Mouse (Mus musculus) liver, adult 2 months (tissue): ENCODE results near the gene Abca7. TPM values are rescaled to one million over a fixed set of nuclear protein-coding genes. Genes with fewer than 3 reads are reported as not detected.
A peak's percentile ranks its signal among the peaks of the same experiment; 100 is the strongest.

ENCODE experiments used
- DNase-seq: peaks from one replicate; pipeline ENCODE4 v3.0.0-alpha.2; 2011; ENCODE audit warnings: low read depth, low spot score; ENCODE audit errors: extremely low read depth
- H3K27ac ChIP-seq: fragments of 200-500 bp; replicated peaks from 2 replicates; pipeline ENCODE4 v1.5.1; 2012; ENCODE audit warnings: low read depth, mild to moderate bottlenecking, control low read depth, inconsistent platforms, low read length; ENCODE audit not compliant: insufficient read depth
- H3K27me3 ChIP-seq: fragments of 200-500 bp; 2 replicates; pipeline ENCODE4 v1.6.1; 2012; ENCODE audit warnings: mild to moderate bottlenecking, moderate library complexity, low read length, inconsistent platforms; ENCODE audit not compliant: control insufficient read depth, insufficient read depth
- H3K36me3 ChIP-seq: fragments of 200-500 bp; 2 replicates; pipeline ENCODE4 v1.6.1; 2012; ENCODE audit warnings: low read length, inconsistent platforms; ENCODE audit not compliant: control insufficient read depth, insufficient read depth
- H3K4me1 ChIP-seq: fragments of 200-500 bp; 2 replicates; pipeline ENCODE4 v1.6.1; 2011; ENCODE audit warnings: low read length; ENCODE audit not compliant: control insufficient read depth, insufficient read depth
- H3K4me3 ChIP-seq: fragments of 200-500 bp; 2 replicates; pipeline ENCODE4 v1.5.1; 2011; ENCODE audit warnings: low read depth, mild to moderate bottlenecking, control low read depth, low read length, moderate library complexity; ENCODE audit not compliant: insufficient read depth
- H3K79me2 ChIP-seq: fragments of 200-500 bp; 2 replicates; pipeline ENCODE4 v1.6.1; 2012; ENCODE audit warnings: inconsistent platforms, mild to moderate bottlenecking, low read length, moderate library complexity; ENCODE audit not compliant: control insufficient read depth, insufficient read depth
- H3K9ac ChIP-seq: fragments of 200-500 bp; 2 replicates; pipeline ENCODE4 v1.6.1; 2012; ENCODE audit warnings: low read depth, mild to moderate bottlenecking, control low read depth, inconsistent platforms, low read length
- CTCF ChIP-seq: fragments of 200-500 bp; IDR thresholded peaks from 2 replicates; pipeline ENCODE4 v1.5.1; 2011; ENCODE audit warnings: low read depth, low read length, control low read depth
- POLR2A ChIP-seq: fragments of 200-500 bp; IDR thresholded peaks from 2 replicates; pipeline ENCODE4 v1.6.1; 2011; ENCODE audit warnings: low read length, control low read depth; ENCODE audit not compliant: insufficient read depth; ENCODE audit errors: extremely low read depth
- WGBS: fragments of 180-500 bp; shearing (Covaris S2); methylation state at CpG from one replicate; pipeline ENCODE4 v1.1.7; 2018; 5-methylcytosine and 5-hydroxymethylcytosine counted together
- polyA plus RNA-seq: library from polyadenylated mRNA; depleted of rRNA; stranded (reverse); fragments of >200 nt; gene quantifications from 2 replicates; pipeline ENCODE4 v1.2.3, GENCODE M21; 2012; rRNA removed
- total RNA-seq: library from RNA; depleted of rRNA; stranded (reverse); fragments of >200 nt; gene quantifications from 2 replicates; pipeline ENCODE4 v1.2.3, GENCODE M21; 2014; rRNA removed

Abca7 gene
- total RNA-seq (1.4 and 1.9 TPM in 2 replicates), polyA plus RNA-seq (3.2 and 3.4 TPM in 2 replicates)

DNA sequence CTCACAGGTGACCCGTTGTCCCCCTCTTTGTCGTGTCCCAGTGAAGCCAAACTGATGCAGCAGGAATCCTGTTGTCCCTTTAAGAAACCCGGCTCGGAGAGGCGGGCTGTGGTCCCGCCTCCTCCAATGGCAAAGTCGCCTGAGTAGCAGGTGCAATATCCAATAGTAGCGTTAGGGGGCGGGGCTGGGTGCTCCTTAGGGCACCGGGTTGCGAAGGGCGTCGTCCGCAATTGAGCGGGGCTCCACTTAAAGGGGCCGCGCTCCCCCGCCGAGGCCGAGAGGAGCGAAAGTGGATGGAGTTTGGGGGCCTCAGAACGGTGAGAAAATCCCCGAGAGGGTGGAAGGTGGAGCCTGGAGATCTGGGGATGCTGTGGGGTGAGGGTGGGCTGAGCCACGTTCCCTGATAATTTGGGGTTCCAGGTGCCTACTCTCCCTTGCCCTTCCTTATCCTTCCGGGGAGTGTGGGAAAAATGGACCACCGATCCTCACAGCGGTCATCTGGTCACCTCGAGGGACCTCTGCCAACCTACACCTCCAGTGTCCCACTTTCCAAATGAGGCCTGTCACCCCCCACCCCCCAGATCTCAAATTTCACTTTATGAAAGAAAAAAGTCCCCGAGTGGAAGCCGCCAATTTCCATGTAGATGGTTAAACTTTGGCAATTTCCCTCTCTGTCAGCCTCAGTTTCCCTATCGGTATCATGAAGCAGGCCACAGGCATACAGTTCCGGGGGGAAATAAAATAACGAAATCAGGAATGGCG lies at the start of gene Abca7:
Gene Abca7, plus strand, starts transcription at position 223 of the 762 bp plus-strand sequence.
- Histone ChIP-seq H3K79me2 (no peaks in the 10 kb centered on the region), H3K36me3 (no peaks in the 10 kb centered on the region), H3K27ac (0 out of 2 replicates have a peak within 1 kb of the TSS, but pooled peaks have one; percentile 19), H3K4me1 (no peaks in the 10 kb centered on the region), H3K27me3 (no peaks in the 10 kb centered on the region), H3K9ac (peak within 1 kb of the TSS; percentile 68), H3K4me3 (peak within 1 kb of the TSS; percentile 66)
- WGBS: under 1% methylated on average over 34 of the region's 34 CpGs
- DNase-seq: peak; percentile 79
- TF ChIP-seq POLR2A: no peak
- no peak for TF ChIP-seq CTCF

DNA sequence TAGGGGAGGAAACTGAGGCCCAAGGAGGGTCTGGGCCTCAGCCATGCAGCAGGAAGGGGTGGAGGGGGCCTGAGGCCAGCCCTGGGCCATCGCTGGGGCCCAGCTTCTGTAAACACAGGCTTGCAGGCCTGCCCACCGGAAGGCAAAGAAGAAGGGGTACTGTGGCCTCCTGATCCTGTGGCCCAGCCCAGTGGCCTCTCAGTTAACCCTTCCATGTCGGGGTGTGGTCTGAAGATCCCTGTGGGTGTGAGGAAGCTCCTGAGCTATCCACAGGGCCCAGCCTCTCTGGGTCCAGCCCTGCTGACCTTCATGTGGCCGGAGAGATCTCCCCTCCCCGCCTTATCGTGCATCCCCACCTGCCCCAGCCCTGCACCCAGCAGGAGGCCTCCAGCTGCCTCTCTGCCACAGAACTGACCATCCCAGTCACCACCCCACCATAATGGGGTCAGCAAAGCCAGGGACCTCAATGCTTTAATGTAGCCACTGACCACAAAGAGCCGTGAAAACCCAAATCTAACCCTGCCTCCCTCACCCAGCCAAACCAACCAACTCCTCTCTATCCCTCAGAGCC lies 49.5 kb upstream of the Abca7 start:
- 80% methylated on average over 7 of the region's 7 CpGs for WGBS
- Histone ChIP-seq H3K36me3 (no peaks in the 10 kb centered on the region), H3K27ac (no peak overlapping the region), H3K4me3 (no peak overlapping the region), H3K27me3 (no peaks in the 10 kb centered on the region), H3K4me1 (no peaks in the 10 kb centered on the region), H3K79me2 (no peaks in the 10 kb centered on the region), H3K9ac (no peak overlapping the region)
- no peak for DNase-seq
- TF ChIP-seq POLR2A: no peak
- TF ChIP-seq CTCF: no peak

DNA sequence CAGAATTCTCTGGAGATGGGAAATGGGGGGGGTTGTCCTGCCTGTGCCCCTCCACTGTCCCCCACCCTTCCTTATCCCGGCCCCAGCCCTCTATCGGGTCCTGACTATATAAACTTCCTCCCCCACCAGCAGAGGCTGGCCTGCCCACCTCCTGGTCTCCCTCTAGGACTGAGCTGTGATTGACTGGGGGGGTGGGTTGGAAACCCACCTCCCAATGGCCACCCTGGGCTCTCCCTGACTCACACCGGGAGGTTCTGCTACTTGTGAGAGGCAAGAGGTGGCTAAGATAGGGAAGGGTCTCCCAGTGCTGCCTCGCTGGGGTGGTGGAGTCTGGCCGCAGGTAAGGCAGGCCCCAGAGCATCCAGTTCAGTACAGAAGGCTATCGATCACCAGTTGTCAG lies 48.8 kb upstream of the Abca7 start:
- Histone ChIP-seq H3K27ac (no peak overlapping the region), H3K4me3 (no peak overlapping the region), H3K4me1 (no peaks in the 10 kb centered on the region), H3K9ac (no peak overlapping the region), H3K79me2 (no peaks in the 10 kb centered on the region), H3K27me3 (no peaks in the 10 kb centered on the region), H3K36me3 (no peaks in the 10 kb centered on the region)
- DNase-seq: no peak
- no peak for TF ChIP-seq POLR2A
- TF ChIP-seq CTCF: no peak
- 92% methylated on average over 6 of the region's 6 CpGs for WGBS

DNA sequence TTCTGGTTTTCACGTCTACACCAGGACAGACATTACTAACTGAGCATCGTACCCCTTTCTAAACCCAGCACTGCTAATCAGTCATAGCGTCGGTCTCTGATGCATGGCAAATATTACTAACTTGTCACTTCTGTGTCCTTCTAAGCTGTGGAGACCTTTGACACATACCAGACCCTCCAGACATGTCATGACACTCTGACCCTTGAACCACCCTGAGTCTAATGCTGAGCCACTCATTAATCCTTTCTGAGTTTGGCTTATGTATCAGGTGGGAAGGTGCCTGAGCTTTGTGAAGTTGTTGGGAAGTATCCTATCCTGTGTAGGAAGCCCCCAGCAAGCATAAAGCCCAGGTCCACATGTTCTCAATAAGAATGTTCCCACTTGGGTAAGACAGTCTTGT lies 46.4 kb upstream of the Abca7 start:
- Histone ChIP-seq H3K79me2 (no peaks in the 10 kb centered on the region), H3K9ac (no peak overlapping the region), H3K27ac (no peak overlapping the region), H3K36me3 (no peaks in the 10 kb centered on the region), H3K27me3 (no peaks in the 10 kb centered on the region), H3K4me1 (no peaks in the 10 kb centered on the region), H3K4me3 (no peak overlapping the region)
- no peak for TF ChIP-seq POLR2A
- no peak for TF ChIP-seq CTCF
- no peak for DNase-seq
- 90% methylated on average over 4 of the region's 4 CpGs for WGBS

DNA sequence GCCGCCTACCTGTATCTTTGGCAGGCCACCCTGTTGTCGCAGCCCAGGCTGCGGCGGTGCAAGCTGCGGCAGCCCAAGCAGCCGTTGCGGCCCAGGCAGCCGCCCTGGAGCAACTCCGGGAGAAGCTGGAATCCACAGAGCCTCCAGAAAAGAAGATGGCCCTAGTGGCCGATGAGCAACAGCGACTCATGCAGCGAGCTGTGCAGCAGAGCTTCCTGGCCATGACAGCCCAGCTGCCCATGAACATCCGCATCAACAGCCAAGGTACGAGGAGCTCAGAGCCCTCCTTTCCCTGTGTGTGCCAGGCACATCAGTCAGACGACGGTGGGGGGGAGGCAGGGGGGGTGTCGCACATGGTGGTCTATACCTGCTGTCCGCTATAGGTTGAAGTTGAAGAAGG lies 45.6 kb upstream of the Abca7 start:
- H3K27me3 ChIP-seq: no peaks in the 10 kb centered on the region
- TF ChIP-seq POLR2A (no peak), CTCF (no peak)
- H3K36me3 ChIP-seq: no peaks in the 10 kb centered on the region
- 93% methylated on average over 18 of the region's 18 CpGs for WGBS
- H3K4me3 ChIP-seq: no peak overlapping the region
- no peak for DNase-seq
- no peaks in the 10 kb centered on the region for H3K4me1 ChIP-seq
- H3K79me2 ChIP-seq: no peaks in the 10 kb centered on the region
- H3K27ac ChIP-seq: no peak overlapping the region
- no peak overlapping the region for H3K9ac ChIP-seq

DNA sequence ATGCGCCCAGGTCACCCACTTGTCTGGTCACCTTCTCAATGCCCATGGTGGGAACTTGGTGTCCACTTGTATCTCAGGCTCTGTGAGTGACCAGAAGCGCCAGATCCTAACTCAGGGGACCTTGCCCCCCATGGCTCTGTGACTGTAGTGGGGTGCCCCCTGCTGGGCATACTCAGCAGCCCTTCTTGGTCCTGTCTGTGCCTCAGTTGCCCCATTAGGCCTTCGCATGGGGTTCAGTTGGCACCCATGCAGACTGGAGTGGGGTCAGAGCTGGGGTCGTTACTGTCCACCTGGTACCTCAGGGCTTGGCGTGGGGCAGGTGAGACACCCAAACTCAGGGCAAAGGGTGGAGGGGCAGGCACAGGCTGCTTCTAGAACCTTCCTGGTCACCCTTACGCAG lies 42.3 kb upstream of the Abca7 start:
- Histone ChIP-seq H3K36me3 (no peaks in the 10 kb centered on the region), H3K4me1 (peaks cover 2% of the 10 kb centered on the region; the same call in 1 of the 2 replicates), H3K79me2 (no peaks in the 10 kb centered on the region), H3K27me3 (no peaks in the 10 kb centered on the region), H3K27ac (no peak overlapping the region), H3K4me3 (no peak overlapping the region), H3K9ac (no peak overlapping the region)
- TF ChIP-seq POLR2A (no peak), CTCF (peak; percentile 83)
- 81% methylated on average over 6 of the region's 6 CpGs for WGBS
- no peak for DNase-seq
